Mouse (Mus musculus) hindbrain, embryonic 14.5 days (tissue): ENCODE data around the gene Fkbp4. TPM values are rescaled to one million over a fixed set of nuclear protein-coding genes. Genes with fewer than 3 reads are reported as not detected.

Source experiments
- ATAC-seq: fragments of 200-750 bp; cut with Nextera tagmentation; 2 replicates; pipeline ENCODE4 v1.8.0; 2017; ENCODE audit warnings: moderate number of reproducible peaks, mild to moderate bottlenecking, moderate TSS enrichment, moderate library complexity; ENCODE audit not compliant: low FRiP score
- DNase-seq: peaks from one replicate; pipeline ENCODE4 v3.0.0-alpha.2; 2015; ENCODE audit warnings: low spot score
- H3K27ac ChIP-seq: fragments of 300-500 bp; sonication (generic); 2 replicates; pipeline ENCODE4 v1.5.1; 2014; ENCODE audit warnings: mild to moderate bottlenecking, moderate library complexity
- H3K27me3 ChIP-seq: fragments of 300-500 bp; sonication (generic); 2 replicates; pipeline ENCODE4 v1.6.1; 2014; ENCODE audit warnings: mild to moderate bottlenecking, low read length, mixed read lengths; ENCODE audit not compliant: control insufficient read depth, insufficient read depth
- H3K36me3 ChIP-seq: fragments of 300-500 bp; sonication (generic); replicated peaks from 2 replicates; pipeline ENCODE4 v1.6.1; 2014; ENCODE audit not compliant: control insufficient read depth, insufficient read depth
- H3K4me1 ChIP-seq: fragments of 300-500 bp; sonication (generic); replicated peaks from 2 replicates; pipeline ENCODE4 v1.6.1; 2014; ENCODE audit warnings: antibody characterized with exemption, low read length, mixed read lengths; ENCODE audit not compliant: control insufficient read depth, insufficient read depth
- H3K4me2 ChIP-seq: fragments of 300-500 bp; sonication (generic); replicated peaks from 2 replicates; pipeline ENCODE4 v1.6.1; 2014; ENCODE audit warnings: mild to moderate bottlenecking, moderate library complexity
- H3K4me3 ChIP-seq: fragments of 300-500 bp; sonication (generic); replicated peaks from 2 replicates; pipeline ENCODE4 v1.5.1; 2014; ENCODE audit warnings: mild to moderate bottlenecking, low read length
- H3K9ac ChIP-seq: fragments of 300-500 bp; sonication (generic); 2 replicates; pipeline ENCODE4 v1.6.1; 2014
- H3K9me3 ChIP-seq: fragments of 300-500 bp; sonication (generic); 2 replicates; pipeline ENCODE4 v1.6.1; 2016; ENCODE audit warnings: low read length; ENCODE audit not compliant: control insufficient read depth
- WGBS: fragments of 180-500 bp; shearing (Covaris S2); extraction: QIAGEN DNeasy Blood & Tissue Kit; methylation state at CpG from one replicate; pipeline ENCODE4 v1.1.7; 2014; 5-methylcytosine and 5-hydroxymethylcytosine counted together
- polyA plus RNA-seq: library from polyadenylated mRNA; unstranded; fragments of >200 nt; fragmentation: Nextera tagmentation; extraction: Ambion mirVana; gene quantifications from 2 replicates; pipeline ENCODE4 v1.2.1, GENCODE M21; 2014

Fkbp4 gene
- 293 and 307 TPM in 2 replicates for polyA plus RNA-seq

DNA sequence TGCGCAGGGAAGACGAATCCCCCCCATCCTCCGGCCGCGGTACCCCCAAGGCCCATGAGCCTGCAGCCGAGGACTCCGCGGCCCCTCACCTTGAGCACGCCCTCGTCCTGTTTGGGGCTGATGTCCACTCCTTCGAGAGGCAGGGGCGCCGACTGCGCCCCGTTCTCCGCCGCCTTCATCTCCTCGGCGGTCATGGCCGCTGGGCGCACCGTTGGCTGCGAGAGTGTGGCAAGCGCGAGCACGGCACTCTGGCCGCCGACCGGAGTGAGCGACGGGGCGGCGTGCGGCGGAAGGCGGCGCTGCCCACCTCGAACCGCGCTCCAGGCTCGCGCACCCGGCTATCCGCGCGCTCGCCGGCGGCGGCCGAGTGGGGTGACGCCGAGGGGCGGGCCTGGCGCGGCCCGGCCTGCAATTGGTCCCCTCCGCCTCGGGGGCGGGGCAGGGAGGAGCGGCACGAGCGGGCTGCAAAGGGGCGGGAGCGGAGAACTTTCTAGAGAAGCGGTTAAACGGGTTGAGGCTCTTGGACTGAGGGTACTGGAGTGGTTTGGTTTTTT lies at the start of gene Fkbp4:
Fkbp4 (minus strand) TSS at position 361 of the 554 bp plus-strand sequence.
- Histone ChIP-seq H3K36me3 (peaks cover 30% of the 10 kb centered on the region), H3K9me3 (no peaks in the 10 kb centered on the region), H3K27me3 (no peaks in the 10 kb centered on the region), H3K9ac (peak within 1 kb of the TSS; percentile 98), H3K27ac (peak within 1 kb of the TSS; percentile 96), H3K4me3 (peak within 1 kb of the TSS; percentile 97), H3K4me1 (peaks cover 8% of the 10 kb centered on the region), H3K4me2 (peak within 1 kb of the TSS; percentile 70)
- WGBS = under 1% methylated on average over 63 of the region's 67 CpGs
- ATAC-seq (peak; percentile 94), DNase-seq (peak; percentile 91)

DNA sequence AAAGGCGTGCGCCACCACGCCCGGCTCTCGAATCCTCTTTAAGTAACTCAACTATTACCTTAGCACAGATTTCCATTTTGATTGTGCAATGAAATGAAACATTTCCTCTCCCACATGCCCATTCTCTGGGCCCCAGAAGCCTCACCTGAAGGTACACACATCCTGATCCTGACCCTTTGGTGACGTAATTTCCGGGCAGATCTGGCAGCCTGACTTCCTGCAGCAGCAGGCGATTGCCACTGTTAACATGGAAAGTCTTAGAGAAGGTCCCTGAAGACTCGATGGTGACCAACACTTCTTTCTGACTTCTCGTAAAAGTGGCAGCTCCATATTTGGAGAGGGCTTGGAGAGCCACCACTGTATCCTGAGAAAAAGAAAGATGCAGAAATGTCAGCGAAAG lies 49.3 kb upstream of the Fkbp4 start:
- Histone ChIP-seq H3K27ac (no peak overlapping the region), H3K9me3 (no peaks in the 10 kb centered on the region), H3K27me3 (no peaks in the 10 kb centered on the region), H3K4me3 (no peak overlapping the region), H3K4me2 (no peak overlapping the region), H3K4me1 (no peaks in the 10 kb centered on the region), H3K36me3 (no peaks in the 10 kb centered on the region), H3K9ac (no peak overlapping the region)
- DNase-seq (no peak), ATAC-seq (no peak)
- 88% methylated on average over 11 of the region's 11 CpGs for WGBS

DNA sequence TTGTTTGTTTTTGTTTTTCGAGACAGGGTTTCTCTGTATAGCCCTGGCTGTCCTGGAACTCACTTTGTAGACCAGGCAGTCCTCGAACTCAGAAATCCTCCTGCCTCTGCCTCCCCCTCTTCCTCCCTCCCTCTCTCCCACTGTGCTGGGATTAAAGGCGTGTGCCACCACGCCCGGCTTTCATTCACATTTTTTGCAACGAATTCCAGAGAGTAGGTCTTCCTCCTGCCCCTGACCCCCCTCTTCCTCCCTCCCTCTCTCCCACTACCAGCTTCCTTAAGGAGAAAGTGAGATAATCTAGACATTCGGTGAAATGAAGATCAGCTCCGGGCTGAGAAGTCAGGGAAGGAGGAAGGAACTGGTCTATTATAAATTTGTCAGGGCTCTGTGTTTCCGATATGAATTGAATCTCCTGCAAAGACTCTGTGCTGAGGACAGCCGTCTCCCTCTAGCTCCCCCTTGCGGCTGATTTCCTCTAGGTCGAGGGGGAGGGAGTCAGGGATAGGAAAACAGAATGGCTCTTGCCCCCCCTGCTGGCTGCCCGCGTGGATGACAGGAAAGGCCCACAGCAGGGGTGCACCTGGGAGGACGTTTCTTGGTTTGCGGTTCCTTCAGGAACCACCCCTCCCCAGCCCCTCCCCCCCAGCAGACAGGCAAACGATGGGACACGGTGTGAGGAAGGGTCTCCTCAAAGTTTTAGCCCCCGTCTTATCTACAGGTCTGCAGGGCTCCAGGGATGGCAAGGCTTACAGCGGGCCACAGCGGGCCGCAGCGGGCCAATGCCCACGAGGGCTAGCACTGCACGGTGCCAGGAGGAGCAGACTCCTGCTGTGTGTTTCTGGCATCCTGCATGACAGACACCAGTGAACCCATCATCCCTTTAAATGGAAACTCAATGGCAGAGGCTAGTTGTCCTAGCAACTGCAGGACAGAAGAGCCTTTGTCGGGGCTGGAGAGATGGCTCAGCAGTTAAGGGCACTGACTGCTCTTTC lies 41.3 kb upstream of the Fkbp4 start:
- Histone ChIP-seq H3K4me3 (no peak overlapping the region), H3K27ac (no peak overlapping the region), H3K4me2 (peak overlapping the region; percentile 31), H3K27me3 (no peaks in the 10 kb centered on the region), H3K4me1 (no peaks in the 10 kb centered on the region), H3K36me3 (no peaks in the 10 kb centered on the region), H3K9ac (no peak overlapping the region), H3K9me3 (no peaks in the 10 kb centered on the region)
- ATAC-seq (peak; percentile 88), DNase-seq (peak; percentile 90)
- WGBS = 23% methylated on average over 25 of the region's 26 CpGs

DNA sequence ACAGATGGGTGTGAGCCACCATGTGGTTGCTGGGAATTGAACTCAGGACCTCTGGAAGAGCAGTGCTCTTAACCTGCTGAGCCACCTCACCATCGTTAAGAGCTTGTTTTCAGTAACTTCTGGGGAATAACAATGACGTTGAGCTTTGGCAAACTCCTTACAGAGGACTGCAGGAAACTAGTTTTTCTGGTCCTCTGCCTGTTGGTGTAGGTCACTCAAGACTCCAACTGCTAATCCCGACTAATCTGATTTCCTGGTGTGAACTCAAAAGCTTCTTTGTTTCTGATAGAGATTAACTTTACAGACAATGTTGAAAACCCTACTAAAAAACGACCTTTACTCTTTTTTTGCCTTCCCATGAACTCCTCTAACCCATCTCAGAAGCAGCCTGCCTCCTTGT lies 39.0 kb upstream of the Fkbp4 start:
- Histone ChIP-seq H3K9me3 (no peaks in the 10 kb centered on the region), H3K4me2 (no peak overlapping the region), H3K36me3 (no peaks in the 10 kb centered on the region), H3K9ac (no peak overlapping the region), H3K4me1 (no peaks in the 10 kb centered on the region), H3K4me3 (no peak overlapping the region), H3K27me3 (no peaks in the 10 kb centered on the region), H3K27ac (no peak overlapping the region)
- 33% methylated on average over 4 of the region's 4 CpGs for WGBS
- DNase-seq = no peak
- ATAC-seq = no peak

DNA sequence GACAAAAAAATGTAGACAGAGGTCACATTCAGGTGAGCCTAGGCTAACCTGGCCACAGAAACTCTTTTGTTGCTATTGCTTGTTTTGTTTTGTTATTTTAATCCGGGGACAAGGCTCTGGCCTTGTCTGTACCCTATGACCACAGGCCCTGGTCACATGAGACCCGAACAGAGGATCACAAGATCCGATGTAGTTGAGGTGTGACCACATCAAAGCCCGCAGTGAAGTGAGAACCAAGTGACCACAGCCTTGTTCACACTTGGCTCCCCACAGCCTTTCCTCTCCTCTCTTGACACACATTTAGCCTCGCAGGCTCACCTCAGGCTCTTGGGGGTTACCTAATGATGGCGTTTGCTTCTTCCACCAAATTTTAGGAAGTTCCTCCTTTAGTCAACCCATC lies 35.6 kb upstream of the Fkbp4 start:
- Histone ChIP-seq H3K4me3 (no peak overlapping the region), H3K9me3 (no peaks in the 10 kb centered on the region), H3K4me2 (no peak overlapping the region), H3K4me1 (no peaks in the 10 kb centered on the region), H3K9ac (no peak overlapping the region), H3K27me3 (no peaks in the 10 kb centered on the region), H3K36me3 (no peaks in the 10 kb centered on the region), H3K27ac (no peak overlapping the region)
- ATAC-seq = no peak
- DNase-seq = no peak
- 94% methylated on average over 6 of the region's 6 CpGs for WGBS

DNA sequence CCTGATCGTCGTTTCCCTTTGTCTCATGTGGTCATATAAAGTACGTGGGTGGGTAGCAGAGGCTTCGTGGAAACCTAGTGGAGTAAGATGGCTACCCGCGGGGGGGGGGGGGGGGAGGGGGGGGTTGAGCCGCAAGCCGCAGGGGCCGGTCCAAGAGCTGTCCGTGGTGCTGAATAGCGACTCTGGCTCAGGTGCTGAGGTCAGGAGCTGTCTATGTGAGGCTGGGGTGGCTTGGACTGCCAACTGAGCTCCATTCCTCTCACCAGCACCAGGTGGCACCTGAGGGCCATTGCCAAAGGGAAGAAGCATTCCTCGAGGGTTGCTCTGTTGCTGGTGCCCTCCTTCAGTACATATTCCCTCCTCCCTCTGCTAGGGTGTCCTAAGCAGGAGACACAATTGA lies 31.0 kb upstream of the Fkbp4 start:
- H3K27me3 ChIP-seq = no peaks in the 10 kb centered on the region
- H3K4me2 ChIP-seq = no peak overlapping the region
- no peak overlapping the region for H3K4me3 ChIP-seq
- H3K4me1 ChIP-seq = no peaks in the 10 kb centered on the region
- H3K36me3 ChIP-seq = no peaks in the 10 kb centered on the region
- ATAC-seq (no peak), DNase-seq (no peak)
- H3K9me3 ChIP-seq = no peaks in the 10 kb centered on the region
- 13% methylated on average over 9 of the region's 12 CpGs for WGBS
- H3K9ac ChIP-seq = no peak overlapping the region
- H3K27ac ChIP-seq = no peak overlapping the region

DNA sequence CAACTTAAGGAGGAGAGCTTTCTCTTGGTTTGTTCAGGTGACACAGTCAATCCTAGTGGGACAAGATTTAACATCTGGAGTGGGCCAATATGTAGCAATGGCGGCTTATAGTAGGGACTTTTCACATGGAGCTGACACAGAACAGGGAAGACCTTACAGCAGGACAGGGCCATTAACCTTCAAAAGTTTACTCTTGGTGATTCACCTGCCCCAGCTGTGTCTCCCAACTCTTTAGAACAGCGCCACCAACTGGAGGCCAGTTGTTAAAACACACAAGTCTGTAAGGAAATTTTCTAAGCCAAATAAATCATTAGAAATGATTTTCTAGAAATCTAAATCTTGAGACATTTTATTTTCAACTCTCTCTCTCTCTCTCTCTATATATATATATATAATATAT lies 28.8 kb upstream of the Fkbp4 start:
- Histone ChIP-seq H3K36me3 (no peaks in the 10 kb centered on the region), H3K27ac (no peak overlapping the region), H3K4me1 (no peaks in the 10 kb centered on the region), H3K27me3 (no peaks in the 10 kb centered on the region), H3K9ac (no peak overlapping the region), H3K4me3 (no peak overlapping the region), H3K9me3 (no peaks in the 10 kb centered on the region), H3K4me2 (no peak overlapping the region)
- DNase-seq (no peak), ATAC-seq (no peak)
- WGBS = 53% methylated on average over 2 of the region's 2 CpGs

DNA sequence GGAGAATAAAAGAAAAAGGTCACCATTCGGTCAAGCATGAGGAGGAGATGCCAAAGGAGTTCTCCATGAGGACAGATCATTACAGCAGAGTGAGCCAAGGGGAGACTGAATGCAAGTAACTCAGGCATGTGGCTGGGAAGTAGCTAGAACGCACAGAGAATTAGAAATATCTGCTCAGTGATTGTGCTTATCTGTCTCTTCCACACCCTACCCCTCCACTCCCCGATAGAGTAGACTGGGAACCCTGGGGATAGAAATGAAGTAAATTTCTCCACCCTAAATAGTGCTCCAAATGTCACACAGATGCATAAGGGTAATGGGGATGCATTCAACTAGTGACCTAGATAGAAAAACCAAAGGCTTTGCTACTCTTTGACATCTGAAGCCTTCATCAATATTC lies 28.1 kb upstream of the Fkbp4 start:
- Histone ChIP-seq H3K27me3 (no peaks in the 10 kb centered on the region), H3K9ac (no peak overlapping the region), H3K4me2 (no peak overlapping the region), H3K9me3 (no peaks in the 10 kb centered on the region), H3K4me3 (no peak overlapping the region), H3K4me1 (no peaks in the 10 kb centered on the region), H3K36me3 (no peaks in the 10 kb centered on the region), H3K27ac (no peak overlapping the region)
- ATAC-seq (no peak), DNase-seq (no peak)
- 57% methylated on average over 3 of the region's 3 CpGs for WGBS

DNA sequence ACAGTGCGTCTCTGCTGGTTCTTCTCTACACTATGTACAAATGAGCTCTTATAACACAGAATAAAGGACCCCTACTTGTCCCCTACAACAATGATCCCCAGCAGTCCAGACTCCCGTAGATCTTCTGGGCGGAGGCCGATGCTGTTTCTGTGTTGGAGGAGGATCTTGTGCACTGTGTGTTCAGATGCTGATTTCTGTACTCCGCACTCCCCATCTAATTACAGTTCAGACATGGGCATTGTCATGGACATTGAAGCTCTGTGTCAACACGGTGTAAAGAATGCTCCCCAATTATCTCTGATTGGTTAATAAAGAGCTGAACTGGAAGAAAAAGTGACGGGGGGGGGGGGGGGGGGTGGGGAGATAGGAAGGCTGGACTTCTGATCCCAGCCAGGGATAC lies 27.6 kb upstream of the Fkbp4 start:
- H3K27me3 ChIP-seq = no peaks in the 10 kb centered on the region
- no peak overlapping the region for H3K4me2 ChIP-seq
- ATAC-seq (no peak), DNase-seq (no peak)
- H3K36me3 ChIP-seq = no peaks in the 10 kb centered on the region
- H3K27ac ChIP-seq = no peak overlapping the region
- no peak overlapping the region for H3K9ac ChIP-seq
- no peaks in the 10 kb centered on the region for H3K9me3 ChIP-seq
- H3K4me1 ChIP-seq = no peaks in the 10 kb centered on the region
- WGBS = 42% methylated on average over 7 of the region's 7 CpGs
- H3K4me3 ChIP-seq = no peak overlapping the region
